Mouse (Mus musculus): ENCODE measurements around the gene Serpine1. TPM values are rescaled to one million over a fixed set of nuclear protein-coding genes. Genes with fewer than 3 reads are reported as not detected.
A peak's percentile ranks its signal among the peaks of the same experiment; 100 is the strongest.

Serpine1 gene
- total and polyA plus RNA-seq, 3 experiments, result 0.04 to 0.11 TPM; not detected in 1

DNA sequence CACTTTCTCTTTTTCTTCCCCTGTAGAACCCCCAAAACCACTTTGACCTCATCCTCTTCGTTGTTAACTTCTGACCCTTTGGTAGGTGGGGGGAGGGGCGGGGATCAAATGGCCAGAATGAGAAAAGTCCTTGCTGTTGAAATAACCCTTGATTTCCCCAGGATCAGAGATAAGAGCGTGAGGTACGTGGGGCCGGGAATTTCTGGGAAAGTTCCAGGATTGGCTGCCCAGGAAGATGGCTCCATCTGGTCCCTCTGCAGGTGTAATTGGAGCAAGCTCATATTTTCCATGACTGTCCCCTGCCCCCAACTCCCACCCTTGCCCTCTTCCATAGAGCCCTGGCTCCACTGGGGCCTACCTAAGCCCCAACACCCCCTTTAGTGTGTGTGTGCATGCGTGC, 3.7 kb upstream of the Serpine1 start:
- H3K4me1 ChIP-seq (ENCODE audit: control insufficient read depth in 1 of 2, insufficient read depth in 2 of 2, low read length in 2 of 2), result peaks cover 5 to 32% of the 10 kb centered on the region in 2 experiments; a peak in 3 of 4 replicates
- H3K9ac ChIP-seq (ENCODE audit: control insufficient read depth, low read depth, low read length, poor library complexity, severe bottlenecking), result peak overlapping the region; percentile 20
- H3K9me3 ChIP-seq (replicated peaks; ENCODE audit: insufficient read depth, low read length), result no peaks in the 10 kb centered on the region
- DNase-seq (ENCODE audit: low read depth, low spot score), result no peak
- no peaks in the 10 kb centered on the region for H3K27me3 ChIP-seq (ENCODE audit: control insufficient read depth in 1 of 2, insufficient read depth in 2 of 2, low read length in 2 of 2)
- TF ChIP-seq POLR2A (IDR thresholded peaks at IDR 0.05; ENCODE audit: control insufficient read depth in 1 of 2, insufficient read depth in 1 of 2, low read depth in 1 of 2, low read length in 2 of 2, poor library complexity in 1 of 2) (0 out of 4 replicates have a peak, but pooled peaks of 1 of the 2 experiments have one; percentile 1), USF2 (IDR thresholded peaks at IDR 0.05; ENCODE audit: borderline replicate concordance in 1 of 2, insufficient read depth in 1 of 2, low read depth in 1 of 2, low read length in 2 of 2) (no peak)
- H3K36me3 ChIP-seq (ENCODE audit: control insufficient read depth in 1 of 2, insufficient read depth in 2 of 2, low read length in 2 of 2), result peaks cover 0 to 15% of the 10 kb centered on the region in 2 experiments; a peak in 2 of 4 replicates
- peak overlapping the region; percentile 83 for H3K27ac ChIP-seq (ENCODE audit: control insufficient read depth, low read depth, low read length)
- no peak overlapping the region for H3K4me3 ChIP-seq (ENCODE audit: control insufficient read depth in 1 of 2, insufficient read depth in 1 of 2, low read depth in 2 of 2, low read length in 2 of 2)
- no peaks in the 10 kb centered on the region for H3K79me2 ChIP-seq (ENCODE audit: control insufficient read depth, insufficient read depth, low read length, poor library complexity)

GRCm38 (mm10) chr5:137074191-137074651, 2.2 kb upstream of the Serpine1 start:
- Histone ChIP-seq H3K36me3 (ENCODE audit: control insufficient read depth in 1 of 2, insufficient read depth in 2 of 2, low read length in 2 of 2) (peaks cover 0 to 13% of the 10 kb centered on the region in 2 experiments; a peak in 2 of 4 replicates), H3K9ac (ENCODE audit: control insufficient read depth, low read depth, low read length, poor library complexity, severe bottlenecking) (no peak overlapping the region), H3K27ac (ENCODE audit: control insufficient read depth, low read depth, low read length) (no peak overlapping the region), H3K4me1 (ENCODE audit: control insufficient read depth in 1 of 2, insufficient read depth in 2 of 2, low read length in 2 of 2) (peaks cover 5 to 26% of the 10 kb centered on the region in 2 experiments; a peak in 3 of 4 replicates), H3K79me2 (ENCODE audit: control insufficient read depth, insufficient read depth, low read length, poor library complexity) (no peaks in the 10 kb centered on the region), H3K4me3 (ENCODE audit: control insufficient read depth in 1 of 2, insufficient read depth in 1 of 2, low read depth in 2 of 2, low read length in 2 of 2) (no peak overlapping the region), H3K27me3 (ENCODE audit: control insufficient read depth in 1 of 2, insufficient read depth in 2 of 2, low read length in 2 of 2) (no peaks in the 10 kb centered on the region), H3K9me3 (replicated peaks; ENCODE audit: insufficient read depth, low read length) (no peaks in the 10 kb centered on the region)
- no peak for DNase-seq (ENCODE audit: low read depth, low spot score)
- TF ChIP-seq NRF1 (IDR thresholded peaks at IDR 0.05; ENCODE audit: insufficient read depth, low read depth, low read length, poor library complexity, severe bottlenecking), result no peak
- no peak for TF ChIP-seq HCFC1 (IDR thresholded peaks at IDR 0.05; ENCODE audit: low read depth, low read length)
- TF ChIP-seq MXI1 (IDR thresholded peaks at IDR 0.05; ENCODE audit: low read depth, low read length), result no peak
- no peak for TF ChIP-seq KAT2A (conservative IDR thresholded peaks at IDR 0.05; ENCODE audit: low read depth, low read length)
- TF ChIP-seq CTCF (IDR thresholded peaks at IDR 0.05 in 2 of 3, conservative IDR thresholded peaks at IDR 0.05 in 1 of 3; ENCODE audit: control insufficient read depth in 1 of 3, insufficient read depth in 1 of 3, low read depth in 2 of 3, low read length in 3 of 3, poor library complexity in 1 of 3, severe bottlenecking in 1 of 3), result no peak
- TF ChIP-seq MAZ (IDR thresholded peaks at IDR 0.05; ENCODE audit: low read depth, low read length), result no peak
- no peak for TF ChIP-seq ETS1 (IDR thresholded peaks at IDR 0.05; ENCODE audit: low read depth, low read length)
- TF ChIP-seq USF1 (IDR thresholded peaks at IDR 0.05; ENCODE audit: low read depth, low read length), result no peak
- no peak for TF ChIP-seq GABPA (IDR thresholded peaks at IDR 0.05; ENCODE audit: low read depth, low read length)
- TF ChIP-seq SIN3A (IDR thresholded peaks at IDR 0.05; ENCODE audit: low read length), result no peak
- no peak for TF ChIP-seq UBTF (IDR thresholded peaks at IDR 0.05; ENCODE audit: borderline replicate concordance, insufficient read depth, low read depth, low read length)
- no peak for TF ChIP-seq MYB (IDR thresholded peaks at IDR 0.05; ENCODE audit: low read depth, low read length)
- TF ChIP-seq NELFE (IDR thresholded peaks at IDR 0.05; ENCODE audit: low read depth, low read length), result no peak
- TF ChIP-seq MYC (IDR thresholded peaks at IDR 0.05; ENCODE audit: low read depth, low read length), result no peak
- TF ChIP-seq ZC3H11A (IDR thresholded peaks at IDR 0.05; ENCODE audit: low read depth, low read length), result no peak
- TF ChIP-seq JUND (IDR thresholded peaks at IDR 0.05; ENCODE audit: low read depth, low read length), result no peak
- no peak for TF ChIP-seq POLR2AphosphoS2 (IDR thresholded peaks at IDR 0.05; ENCODE audit: low read length)
- TF ChIP-seq BHLHE40 (IDR thresholded peaks at IDR 0.05; ENCODE audit: borderline replicate concordance, low read depth, low read length), result no peak

All from MEL (cell line).